Mouse (Mus musculus) left cerebral cortex, adult 2 months (tissue): ENCODE measurements around the gene 4930548H24Rik. TPM values are rescaled to one million over a fixed set of nuclear protein-coding genes. Genes with fewer than 3 reads are reported as not detected.

Source experiments
- DNase-seq, 2 experiments: peaks; one replicate each; pipeline ENCODE4 v3.0.0; 2021 to 2022; ENCODE audit warnings: low spot score in 2 of 2, mixed read lengths in 1 of 2; ENCODE audit errors: extremely low spot score in 1 of 2
- H3K27ac ChIP-seq: fragments of 200-600 bp; 2 replicates; pipeline ENCODE4 v1.8.1; 2022
- H3K4me3 ChIP-seq: fragments of 200-600 bp; 2 replicates; pipeline ENCODE4 v1.8.1; 2022
- CTCF ChIP-seq: fragments of 200-600 bp; IDR thresholded peaks from 2 replicates; pipeline ENCODE4 v1.8.1; 2022; ENCODE audit warnings: antibody characterized with exemption, mild to moderate bottlenecking, moderate library complexity
- intact Hi-C: fragments of 180-260 bp; cut with DNase I; formaldehyde crosslinking; loops from one replicate; pipeline ENCODE4 v1.15.1; 2025
- long read RNA-seq, 2 experiments: library from polyadenylated mRNA; stranded (forward); transcript quantifications; one replicate each; pipeline ENCODE4 v2.0.0; 2021; ENCODE audit warnings: borderline mapping rate in 2 of 2
- total RNA-seq, 2 experiments: library from RNA; stranded (reverse); gene quantifications; 2 replicates each; pipeline ENCODE4 v1.2.3; 2021

Gene 4930548H24Rik
- total RNA-seq: under 1 TPM in 1 of 2 experiments, not detected in 1; 0.27 TPM
- long read RNA-seq, experiment 1: 0 reads
- long read RNA-seq, experiment 2: 0 reads

DNA sequence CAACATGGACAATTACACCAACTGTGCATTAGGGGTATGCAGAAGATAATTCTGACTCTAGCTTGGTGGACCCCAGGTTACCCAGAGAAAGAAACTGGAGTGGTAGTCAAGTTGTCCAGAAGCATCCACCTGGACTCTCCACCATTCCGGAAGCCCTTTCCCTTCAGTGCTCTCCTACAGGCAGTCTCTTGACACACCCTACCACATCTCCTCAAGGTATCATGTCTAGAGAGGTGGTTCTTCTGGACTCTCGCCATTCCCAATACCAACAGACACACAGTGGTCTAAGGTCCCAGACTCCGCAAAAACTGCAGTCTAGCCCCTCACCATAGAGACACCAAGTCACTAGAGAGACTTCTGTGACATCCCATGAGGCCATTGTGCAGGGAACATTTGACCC, at the start of gene 4930548H24Rik:
Gene 4930548H24Rik, plus strand, starts transcription at position 301 of the 400 bp plus-strand sequence.
- Histone ChIP-seq H3K4me3 (no peak within 1 kb of the TSS), H3K27ac (no peak within 1 kb of the TSS)
- TF ChIP-seq CTCF: no peak
- DNase-seq: no peak
- intact Hi-C loops: no loop called here

DNA sequence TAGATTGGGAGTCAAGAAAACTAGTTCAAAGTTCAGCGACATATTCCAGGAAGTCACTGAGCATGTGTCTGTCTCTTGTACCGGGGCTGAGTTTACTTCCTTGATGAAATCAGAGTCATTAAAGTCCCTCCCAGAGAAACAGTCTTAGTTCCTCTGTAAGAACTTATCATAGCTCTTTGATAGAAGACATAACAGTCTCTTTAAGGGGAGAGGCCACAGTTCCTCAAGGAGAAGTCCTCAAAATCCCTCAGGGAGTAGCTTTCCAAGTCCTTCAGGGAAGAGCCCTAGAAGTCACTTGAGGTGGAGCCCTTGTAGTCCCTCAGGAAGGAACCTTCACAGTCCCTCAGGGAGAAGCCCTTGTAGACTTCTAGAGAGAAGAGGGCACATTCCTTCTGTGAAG, 34.2 kb upstream of the 4930548H24Rik start:
- intact Hi-C loops: no loop called here
- no peak for TF ChIP-seq CTCF
- no peak overlapping the region for H3K27ac ChIP-seq
- H3K4me3 ChIP-seq: no peak overlapping the region
- DNase-seq: no peak

- peak within 1 kb of the TSS; percentile 13 for H3K27ac ChIP-seq
- intact Hi-C loops: loop anchor here (2.0 kb wide), 1 partner anchor 75 kb away; the partner anchor contains the start of genes Slc4a1ap and Supt7l
- H3K4me3 ChIP-seq: peak within 1 kb of the TSS; percentile 71
- peak; percentile 85 to 92 for DNase-seq
- TF ChIP-seq CTCF: peak; percentile 9; the same call in 1 of the 2 replicates
Observed at GRCm38 (mm10) chr5:31451878-31452561, 33.5 kb upstream of the 4930548H24Rik start, which contains the start of gene Zfp512. TSS of gene Zfp512 (plus strand) at chr5:31452431.

- no peak for TF ChIP-seq CTCF
- intact Hi-C loops: loop anchor here (2.0 kb wide), 1 partner anchor 74 kb away; the partner anchor contains the start of genes Slc4a1ap and Supt7l
- Histone ChIP-seq H3K4me3 (peak overlapping the region; percentile 71), H3K27ac (peak overlapping the region; percentile 13)
- DNase-seq: no peak
Observed at GRCm38 (mm10) chr5:31452562-31452878, 33.0 kb upstream of the 4930548H24Rik start.

DNA sequence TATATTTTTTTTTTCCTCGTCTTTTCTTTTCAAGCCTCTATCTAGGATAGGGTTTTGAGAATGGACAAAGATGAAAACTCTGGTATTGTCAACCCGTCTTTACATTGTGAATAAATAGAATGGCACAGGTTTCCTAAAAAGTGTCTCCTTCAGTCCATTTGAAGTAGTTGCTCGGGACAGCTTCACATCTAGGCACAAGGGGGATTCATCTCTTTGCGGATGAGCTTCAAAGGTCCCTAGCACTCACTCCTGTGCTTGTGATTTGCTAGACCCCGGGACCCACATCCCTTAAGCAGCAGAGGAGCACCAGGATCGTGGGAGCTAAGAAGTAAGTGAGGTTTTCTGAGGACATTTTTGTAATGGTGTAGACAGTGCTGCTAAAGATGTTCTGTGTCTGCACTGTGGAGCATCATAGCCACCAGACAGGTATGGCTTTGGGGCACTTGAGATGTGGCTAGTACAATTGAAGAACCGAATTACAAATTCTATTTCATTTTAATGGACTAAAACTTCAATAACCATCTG, 32.6 kb upstream of the 4930548H24Rik start:
- TF ChIP-seq CTCF: no peak

GRCm38 (mm10) chr5:31467798-31468197, 17.7 kb upstream of the 4930548H24Rik start:
- TF ChIP-seq CTCF: no peak
- DNase-seq: no peak
- no peak overlapping the region for H3K27ac ChIP-seq
- H3K4me3 ChIP-seq: no peak overlapping the region
- intact Hi-C loops: no loop called here

More for the DNA sequence above, 32.6 kb upstream of the 4930548H24Rik start:
- intact Hi-C loops: loop anchor here (2.0 kb wide), 1 partner anchor 74 kb away; the partner anchor contains the start of genes Slc4a1ap and Supt7l
- no peak for DNase-seq
- H3K27ac ChIP-seq: peak overlapping the region; percentile 13; the same call in 1 of the 2 replicates
- H3K4me3 ChIP-seq: peak overlapping the region; percentile 71

GRCm38 (mm10) chr5:31469711-31470110, 15.8 kb upstream of the 4930548H24Rik start:
- no peak for DNase-seq
- Histone ChIP-seq H3K4me3 (no peak overlapping the region), H3K27ac (no peak overlapping the region)
- no peak for TF ChIP-seq CTCF
- intact Hi-C loops: no loop called here

DNA sequence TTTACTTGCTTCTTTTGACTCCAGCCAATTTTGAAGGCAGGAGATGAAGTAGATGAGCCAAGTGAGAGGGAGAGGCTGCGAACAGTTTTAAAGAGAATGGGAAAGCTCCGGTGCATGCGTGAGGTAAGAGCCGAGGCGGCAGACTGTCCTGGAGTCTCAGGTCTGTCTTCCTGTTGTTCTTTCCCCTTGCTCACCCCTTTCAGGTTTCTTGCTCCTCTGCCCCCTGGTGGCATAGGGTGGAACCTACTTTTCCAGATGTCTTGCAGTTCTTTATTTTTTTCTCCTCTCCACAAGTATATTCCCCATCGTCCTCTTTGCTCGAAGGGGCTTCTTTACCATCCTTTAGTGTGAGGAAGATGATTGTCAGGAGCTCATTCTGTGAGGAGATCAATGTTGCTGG, 15.2 kb upstream of the 4930548H24Rik start:
- intact Hi-C loops: no loop called here
- TF ChIP-seq CTCF: peak; percentile 70
- Histone ChIP-seq H3K4me3 (no peak overlapping the region), H3K27ac (no peak overlapping the region)
- DNase-seq: peak; percentile 30 to 50

DNA sequence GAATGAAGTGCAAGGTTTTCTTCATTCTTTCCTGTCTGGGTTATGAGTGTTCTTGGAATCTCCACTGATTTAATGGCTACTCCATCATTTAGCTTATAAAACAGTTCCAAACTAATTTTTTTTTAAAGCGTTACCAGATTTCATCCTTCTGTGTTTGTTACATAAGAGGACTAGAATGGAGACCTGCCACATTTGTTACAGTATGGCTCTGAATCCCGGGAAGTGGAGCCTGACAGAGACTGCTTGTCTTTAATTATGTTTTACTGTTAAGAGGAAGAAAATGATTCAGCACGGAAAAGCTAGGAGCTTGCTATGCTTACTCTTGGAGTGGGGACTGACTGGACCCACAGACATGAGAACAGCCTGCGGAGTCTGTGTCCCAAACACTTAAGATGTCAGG, 5.0 kb upstream of the 4930548H24Rik start:
- H3K4me3 ChIP-seq: no peak overlapping the region
- no peak for DNase-seq
- intact Hi-C loops: no loop called here
- no peak overlapping the region; the same call in 1 of the 2 replicates for H3K27ac ChIP-seq
- TF ChIP-seq CTCF: no peak

GRCm38 (mm10) chr5:31487889-31488288, 2.3 kb downstream of the 4930548H24Rik start:
- no peak for TF ChIP-seq CTCF

GRCm38 (mm10) chr5:31489116-31489769, 3.7 kb downstream of the 4930548H24Rik start:
- Histone ChIP-seq H3K4me3 (no peak overlapping the region), H3K27ac (no peak overlapping the region)
- no peak for TF ChIP-seq CTCF
- intact Hi-C loops: no loop called here
- DNase-seq: no peak

More at GRCm38 (mm10) chr5:31487889-31488288, 2.3 kb downstream of the 4930548H24Rik start:
- no peak overlapping the region for H3K27ac ChIP-seq
- no peak overlapping the region for H3K4me3 ChIP-seq
- DNase-seq: no peak
- intact Hi-C loops: no loop called here

DNA sequence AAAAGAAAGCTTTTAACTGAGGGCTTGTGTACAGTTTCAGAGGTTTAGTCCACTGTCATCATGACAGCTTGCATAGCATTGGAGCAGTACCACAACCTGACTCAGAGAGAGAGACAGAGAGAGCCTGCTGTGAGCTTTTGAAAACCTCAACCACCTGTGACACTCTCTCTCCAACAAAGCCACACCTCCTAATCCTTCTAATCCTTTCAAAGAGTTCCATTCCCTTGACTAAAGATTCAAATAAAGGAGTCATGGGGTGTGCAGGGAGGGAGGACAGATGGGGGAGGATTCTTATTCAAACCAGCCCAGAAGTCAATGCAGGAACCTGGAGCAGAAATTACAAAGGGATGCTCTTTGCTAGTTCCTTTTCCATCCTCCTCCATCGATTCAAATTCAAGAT, 6.5 kb downstream of the 4930548H24Rik start:
- no peak for TF ChIP-seq CTCF
- DNase-seq: no peak

More for the DNA sequence above, 6.5 kb downstream of the 4930548H24Rik start:
- H3K4me3 ChIP-seq: no peak overlapping the region
- intact Hi-C loops: no loop called here
- H3K27ac ChIP-seq: no peak overlapping the region
